Mouse (Mus musculus) olfactory bulb, adult 2 months (tissue): ENCODE measurements around the gene Ralgapa2. TPM values are rescaled to one million over a fixed set of nuclear protein-coding genes. Genes with fewer than 3 reads are reported as not detected.

Experiments used
- H3K27ac ChIP-seq: fragments of 200-500 bp; 2 replicates; pipeline ENCODE4 v1.5.1; 2012; ENCODE audit warnings: low read depth, low read length; ENCODE audit not compliant: insufficient read depth
- H3K4me1 ChIP-seq: fragments of 200-500 bp; 2 replicates; pipeline ENCODE4 v1.6.1; 2012; ENCODE audit warnings: low read length; ENCODE audit not compliant: control insufficient read depth, insufficient read depth
- H3K4me3 ChIP-seq: fragments of 200-500 bp; 2 replicates; pipeline ENCODE4 v1.5.1; 2012; ENCODE audit warnings: mild to moderate bottlenecking, low read depth, low read length, moderate library complexity; ENCODE audit not compliant: insufficient read depth
- CTCF ChIP-seq: fragments of 200-500 bp; IDR thresholded peaks from 2 replicates; pipeline ENCODE4 v1.5.1; 2012; ENCODE audit warnings: low read depth, mild to moderate bottlenecking, low read length, moderate library complexity; ENCODE audit not compliant: insufficient read depth
- POLR2A ChIP-seq: fragments of 200-500 bp; IDR thresholded peaks from 2 replicates; pipeline ENCODE4 v1.6.1; 2012; ENCODE audit warnings: mild to moderate bottlenecking, low read depth, low read length, moderate library complexity; ENCODE audit not compliant: insufficient read depth
- WGBS: fragments of 180-500 bp; shearing (Covaris S2); methylation state at CpG from one replicate; pipeline ENCODE4 v1.1.7; 2018; 5-methylcytosine and 5-hydroxymethylcytosine counted together
- polyA plus RNA-seq: library from polyadenylated mRNA; stranded (reverse); fragments of >200 nt; gene quantifications from 2 replicates; pipeline ENCODE4 v1.2.4, GENCODE M21; 2012; ENCODE audit warnings: low replicate concordance; ENCODE audit not compliant: missing spikeins, insufficient read depth, insufficient read length

Ralgapa2 gene
- polyA plus RNA-seq, 1 experiment = not detected

- peaks cover 3% of the 10 kb centered on the region; the same call in 1 of the 2 replicates for H3K4me1 ChIP-seq
- no peak overlapping the region for H3K27ac ChIP-seq
- H3K4me3 ChIP-seq = no peak overlapping the region
- WGBS = 77% methylated on average over 2 of the region's 2 CpGs
- TF ChIP-seq POLR2A (no peak), CTCF (no peak)
These were observed 283.7 kb downstream of the Ralgapa2 start for GRCm38 (mm10) chr2:146228435-146228834.

- no peak for TF ChIP-seq CTCF
- no peak for TF ChIP-seq POLR2A
- 78% methylated on average over 3 of the region's 3 CpGs for WGBS
- no peak overlapping the region for H3K27ac ChIP-seq
- peaks cover 4% of the 10 kb centered on the region; the same call in 1 of the 2 replicates for H3K4me1 ChIP-seq
- H3K4me3 ChIP-seq = no peak overlapping the region
These were observed 284.5 kb downstream of the Ralgapa2 start for GRCm38 (mm10) chr2:146227646-146228045.

GRCm38 (mm10) chr2:146226484-146226883 is 285.7 kb downstream of the Ralgapa2 start:
- Histone ChIP-seq H3K4me1 (peaks cover 5% of the 10 kb centered on the region), H3K4me3 (no peak overlapping the region), H3K27ac (no peak overlapping the region)
- TF ChIP-seq CTCF = no peak
- TF ChIP-seq POLR2A = no peak
- WGBS = 66% methylated on average over 9 of the region's 9 CpGs

GRCm38 (mm10) chr2:146225818-146226217 is 286.3 kb downstream of the Ralgapa2 start:
- H3K4me3 ChIP-seq = no peak overlapping the region

GRCm38 (mm10) chr2:146224141-146224540 is 288.0 kb downstream of the Ralgapa2 start:
- H3K4me1 ChIP-seq = peaks cover 12% of the 10 kb centered on the region
- H3K4me3 ChIP-seq = peak overlapping the region; percentile 53
- WGBS = 26% methylated on average over 7 of the region's 7 CpGs
- H3K27ac ChIP-seq = no peak overlapping the region
- TF ChIP-seq CTCF (no peak), POLR2A (no peak)

More at GRCm38 (mm10) chr2:146225818-146226217, 286.3 kb downstream of the Ralgapa2 start:
- TF ChIP-seq POLR2A = no peak
- no peak for TF ChIP-seq CTCF
- peaks cover 11% of the 10 kb centered on the region for H3K4me1 ChIP-seq
- WGBS = 60% methylated on average over 6 of the region's 6 CpGs
- no peak overlapping the region for H3K27ac ChIP-seq

- peaks cover 15% of the 10 kb centered on the region for H3K4me1 ChIP-seq
- TF ChIP-seq CTCF (peak; percentile 39; the same call in 1 of the 2 replicates), POLR2A (no peak)
- H3K4me3 ChIP-seq = peak overlapping the region; percentile 53
- WGBS = under 1% methylated on average over 75 of the region's 75 CpGs
- H3K27ac ChIP-seq = no peak overlapping the region
These were observed 288.8 kb downstream of the Ralgapa2 start for GRCm38 (mm10) chr2:146223176-146223905.

- 4% methylated on average over 132 of the region's 133 CpGs for WGBS
- H3K4me3 ChIP-seq = peak overlapping the region; percentile 53
- peak overlapping the region; percentile 71 for H3K27ac ChIP-seq
- H3K4me1 ChIP-seq = peaks cover 23% of the 10 kb centered on the region
- TF ChIP-seq POLR2A (no peak; the same call in 1 of the 2 replicates), CTCF (no peak)
These were observed 289.6 kb downstream of the Ralgapa2 start for GRCm38 (mm10) chr2:146222279-146223175.

- WGBS = 2% methylated on average over 44 of the region's 44 CpGs
- H3K4me1 ChIP-seq = peaks cover 29% of the 10 kb centered on the region
- TF ChIP-seq POLR2A (peak; percentile 77), CTCF (no peak)
- peak overlapping the region; percentile 53 for H3K4me3 ChIP-seq
- H3K27ac ChIP-seq = peak overlapping the region; percentile 71
These were observed 290.2 kb downstream of the Ralgapa2 start for GRCm38 (mm10) chr2:146221929-146222278.
